Mouse (Mus musculus) ovary, postnatal 14 days (tissue): Measurements from ENCODE around the gene Tgif2lx2.
"Not testable (repeated sequence)": the region's sequence is repeated elsewhere in the genome, so short reads cannot be mapped to it uniquely, and the experiment has no call there.

ENCODE experiments used
- DNase-seq: peaks from one replicate; pipeline ENCODE4 v3.0.0; 2022; ENCODE audit warnings: low spot score

Tgif2lx2 gene

GRCm38 (mm10) chrX:118426927-118427326 is at the start of gene Tgif2lx2:
Gene Tgif2lx2, plus strand, starts transcription at chrX:118427227.
- DNase-seq = not testable (repeated sequence)
